Mouse (Mus musculus): ENCODE results near the gene Coasy. TPM values are rescaled to one million over a fixed set of nuclear protein-coding genes. Genes with fewer than 3 reads are reported as not detected.

The Coasy gene
- polyA plus RNA-seq, 1 experiment from 2014 or later, result 45.3 TPM

DNA sequence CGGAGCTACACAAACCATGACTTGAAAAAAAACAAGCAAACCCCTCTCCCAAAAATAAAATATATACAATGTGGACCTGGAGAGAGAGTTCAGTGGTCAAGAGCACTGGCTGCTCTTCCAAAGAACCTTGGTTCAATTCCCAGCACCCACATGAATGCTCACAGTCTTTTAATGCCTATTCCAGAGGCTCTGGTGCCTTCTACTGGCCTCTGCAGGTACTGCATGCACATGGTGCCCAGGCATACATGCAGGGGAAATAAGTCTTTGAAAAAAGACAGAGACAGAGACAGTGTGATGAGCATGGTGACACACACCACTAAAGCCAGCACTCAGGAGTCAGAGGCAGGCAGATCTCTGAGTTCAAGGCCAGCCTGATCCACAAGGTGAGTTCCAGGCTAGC is 28.4 kb upstream of the Coasy start:
- Histone ChIP-seq H3K4me3 (no peak overlapping the region), H3K36me3 (peaks cover 74% of the 10 kb centered on the region), H3K9me3 (replicated peaks) (no peaks in the 10 kb centered on the region), H3K27me3 (ENCODE audit: low read depth, poor library complexity, severe bottlenecking) (no peaks in the 10 kb centered on the region), H3K4me1 (peaks cover 6% of the 10 kb centered on the region; the same call in 1 of the 2 replicates), H3K27ac (no peak overlapping the region)
- no peak for DNase-seq (ENCODE audit: low spot score)
- 100% methylated on average over 1 of the region's 1 CpGs for WGBS

GRCm38 (mm10) chr11:101055418-101055817 is 26.9 kb upstream of the Coasy start:
- Histone ChIP-seq H3K27ac (no peak overlapping the region), H3K27me3 (ENCODE audit: low read depth, poor library complexity, severe bottlenecking) (no peaks in the 10 kb centered on the region), H3K36me3 (peaks cover 67% of the 10 kb centered on the region), H3K4me1 (peaks cover 12% of the 10 kb centered on the region; the same call in 1 of the 2 replicates), H3K9me3 (replicated peaks) (no peaks in the 10 kb centered on the region), H3K4me3 (no peak overlapping the region)
- no peak for DNase-seq (ENCODE audit: low spot score)
- WGBS, result 86% methylated on average over 14 of the region's 14 CpGs

GRCm38 (mm10) chr11:101056885-101057284 is 25.5 kb upstream of the Coasy start:
- H3K27ac ChIP-seq, result 0 out of 2 replicates have a peak overlapping the region, but pooled peaks have one; percentile 0
- no peak overlapping the region for H3K4me3 ChIP-seq
- H3K4me1 ChIP-seq, result peaks cover 12% of the 10 kb centered on the region; the same call in 1 of the 2 replicates

GRCm38 (mm10) chr11:101057860-101058259 is 24.5 kb upstream of the Coasy start:
- Histone ChIP-seq H3K4me1 (peaks cover 21% of the 10 kb centered on the region), H3K27me3 (ENCODE audit: low read depth, poor library complexity, severe bottlenecking) (no peaks in the 10 kb centered on the region), H3K36me3 (peaks cover 67% of the 10 kb centered on the region), H3K27ac (no peak overlapping the region), H3K4me3 (no peak overlapping the region), H3K9me3 (replicated peaks) (no peaks in the 10 kb centered on the region)
- peak; percentile 84 for DNase-seq (ENCODE audit: low spot score)
- WGBS, result 43% methylated on average over 5 of the region's 5 CpGs

More at GRCm38 (mm10) chr11:101056885-101057284, 25.5 kb upstream of the Coasy start:
- Histone ChIP-seq H3K9me3 (replicated peaks) (no peaks in the 10 kb centered on the region), H3K36me3 (peaks cover 67% of the 10 kb centered on the region), H3K27me3 (ENCODE audit: low read depth, poor library complexity, severe bottlenecking) (no peaks in the 10 kb centered on the region)
- WGBS, result 39% methylated on average over 8 of the region's 8 CpGs
- DNase-seq (ENCODE audit: low spot score), result no peak

DNA sequence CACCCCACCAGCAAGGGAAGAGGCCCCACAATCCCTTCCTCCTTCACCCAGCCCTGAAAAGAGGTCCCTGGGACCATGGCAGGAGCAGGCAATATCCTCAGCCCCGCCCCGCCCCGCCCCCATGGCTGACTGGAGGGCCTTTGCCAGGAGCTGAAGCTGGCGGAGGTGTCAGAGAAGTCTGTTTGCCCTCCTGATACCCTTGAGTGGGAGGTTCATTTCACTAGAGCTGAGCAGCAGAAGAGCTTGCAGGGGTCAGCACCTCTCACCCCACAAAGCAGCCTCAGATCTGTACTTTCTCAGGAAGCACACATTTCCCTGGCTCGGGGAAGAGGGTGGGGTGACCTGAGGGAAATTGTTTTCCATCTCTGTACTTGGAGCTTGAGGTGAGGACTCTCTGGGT is 23.6 kb upstream of the Coasy start:
- no peaks in the 10 kb centered on the region for H3K27me3 ChIP-seq (ENCODE audit: low read depth, poor library complexity, severe bottlenecking)
- peaks cover 63% of the 10 kb centered on the region for H3K36me3 ChIP-seq
- DNase-seq (ENCODE audit: low spot score), result no peak

GRCm38 (mm10) chr11:101059473-101059872 is 22.9 kb upstream of the Coasy start:
- Histone ChIP-seq H3K4me3 (no peak overlapping the region), H3K36me3 (peaks cover 61% of the 10 kb centered on the region), H3K27me3 (ENCODE audit: low read depth, poor library complexity, severe bottlenecking) (no peaks in the 10 kb centered on the region), H3K4me1 (peaks cover 37% of the 10 kb centered on the region), H3K9me3 (replicated peaks) (no peaks in the 10 kb centered on the region), H3K27ac (no peak overlapping the region)
- DNase-seq (ENCODE audit: low spot score), result no peak
- WGBS, result 90% methylated on average over 10 of the region's 10 CpGs

More for the DNA sequence above, 23.6 kb upstream of the Coasy start:
- Histone ChIP-seq H3K4me3 (no peak overlapping the region), H3K4me1 (peaks cover 30% of the 10 kb centered on the region), H3K27ac (no peak overlapping the region), H3K9me3 (replicated peaks) (no peaks in the 10 kb centered on the region)
- WGBS, result 66% methylated on average over 5 of the region's 5 CpGs

- H3K27me3 ChIP-seq (ENCODE audit: low read depth, poor library complexity, severe bottlenecking), result no peaks in the 10 kb centered on the region
- H3K27ac ChIP-seq, result peak overlapping the region; percentile 31
- peaks cover 39% of the 10 kb centered on the region for H3K4me1 ChIP-seq
- peaks cover 56% of the 10 kb centered on the region for H3K36me3 ChIP-seq
- no peaks in the 10 kb centered on the region for H3K9me3 ChIP-seq (replicated peaks)
- H3K4me3 ChIP-seq, result no peak overlapping the region
- 80% methylated on average over 8 of the region's 8 CpGs for WGBS
- DNase-seq (ENCODE audit: low spot score), result no peak
Observed at GRCm38 (mm10) chr11:101060126-101060525, 22.2 kb upstream of the Coasy start.

DNA sequence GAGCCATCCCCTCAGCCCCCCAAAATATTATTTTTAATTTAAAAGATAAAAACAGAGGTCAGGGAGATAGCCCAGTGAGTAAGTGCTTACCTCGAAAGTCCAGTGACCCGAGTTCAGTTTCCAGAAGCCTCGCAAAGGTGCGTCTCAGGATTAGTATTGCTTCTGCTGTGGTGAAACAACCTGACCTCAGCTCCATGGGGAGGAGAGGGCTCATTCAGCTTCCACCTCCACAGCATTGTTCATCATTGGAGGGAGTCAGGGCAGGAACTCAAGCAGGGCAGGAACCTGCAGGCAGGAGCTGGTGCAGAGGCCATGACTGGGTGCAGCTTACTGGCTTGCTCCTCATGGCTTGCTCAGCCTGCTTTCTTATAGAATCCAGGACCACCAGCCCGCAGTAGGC is 21.3 kb upstream of the Coasy start:
- no peak overlapping the region for H3K27ac ChIP-seq
- H3K4me3 ChIP-seq, result no peak overlapping the region
- peaks cover 39% of the 10 kb centered on the region for H3K4me1 ChIP-seq
- DNase-seq (ENCODE audit: low spot score), result no peak
- 81% methylated on average over 5 of the region's 5 CpGs for WGBS
- H3K36me3 ChIP-seq, result peaks cover 50% of the 10 kb centered on the region
- H3K9me3 ChIP-seq (replicated peaks), result no peaks in the 10 kb centered on the region
- no peaks in the 10 kb centered on the region for H3K27me3 ChIP-seq (ENCODE audit: low read depth, poor library complexity, severe bottlenecking)

DNA sequence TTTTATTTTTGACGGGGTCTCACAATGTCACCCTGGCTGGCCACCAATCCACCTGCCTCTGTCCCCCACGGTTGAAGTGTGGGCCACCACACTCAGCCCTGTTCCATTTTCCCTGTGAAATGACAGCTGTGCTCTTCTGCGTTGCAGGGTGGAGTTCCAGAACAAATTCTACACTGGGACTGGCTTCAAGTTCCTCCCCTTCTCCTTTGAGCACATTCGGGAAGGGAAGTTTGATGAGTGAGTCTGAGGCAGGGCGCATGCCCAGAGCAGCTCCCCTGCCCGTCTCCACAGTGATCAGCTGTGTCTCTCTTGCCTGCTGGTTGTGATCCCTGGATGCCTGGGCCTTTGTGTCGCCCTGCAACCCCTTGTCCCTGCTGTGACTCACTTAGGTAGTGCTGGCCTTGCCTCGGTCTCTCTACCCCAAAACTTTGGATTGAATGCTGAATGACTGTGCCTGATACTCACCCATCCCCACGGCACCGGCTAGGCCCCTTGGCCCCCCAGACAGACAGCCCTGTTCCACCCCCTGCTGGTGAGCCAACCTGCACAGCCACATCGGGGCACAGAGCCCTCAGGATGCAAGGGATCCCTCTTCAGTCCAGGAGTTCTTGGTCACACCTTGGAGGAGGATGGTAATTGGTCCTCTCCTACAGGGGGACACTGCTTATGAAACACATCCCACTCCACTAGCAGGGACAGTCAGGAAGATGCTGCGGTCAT is 20.0 kb upstream of the Coasy start:
- 0 out of 2 replicates have a peak, but pooled peaks cover 3% of the 10 kb centered on the region for H3K27me3 ChIP-seq (ENCODE audit: low read depth, poor library complexity, severe bottlenecking)
- H3K4me1 ChIP-seq, result peaks cover 45% of the 10 kb centered on the region
- peaks cover 44% of the 10 kb centered on the region for H3K36me3 ChIP-seq

GRCm38 (mm10) chr11:101062971-101063675 is 19.2 kb upstream of the Coasy start:
- Histone ChIP-seq H3K27me3 (ENCODE audit: low read depth, poor library complexity, severe bottlenecking) (peaks cover 8% of the 10 kb centered on the region), H3K9me3 (replicated peaks) (no peaks in the 10 kb centered on the region), H3K4me1 (peaks cover 45% of the 10 kb centered on the region), H3K4me3 (peak overlapping the region; percentile 9), H3K27ac (peak overlapping the region; percentile 83), H3K36me3 (peaks cover 42% of the 10 kb centered on the region)
- WGBS, result 61% methylated on average over 14 of the region's 14 CpGs
- no peak for DNase-seq (ENCODE audit: low spot score)

More for the DNA sequence above, 20.0 kb upstream of the Coasy start:
- 89% methylated on average over 12 of the region's 12 CpGs for WGBS
- no peak for DNase-seq (ENCODE audit: low spot score)
- H3K27ac ChIP-seq, result peak overlapping the region; percentile 83; the same call in 1 of the 2 replicates
- no peaks in the 10 kb centered on the region for H3K9me3 ChIP-seq (replicated peaks)
- no peak overlapping the region for H3K4me3 ChIP-seq

- Histone ChIP-seq H3K27me3 (ENCODE audit: low read depth, poor library complexity, severe bottlenecking) (peaks cover 15% of the 10 kb centered on the region), H3K4me1 (peaks cover 40% of the 10 kb centered on the region), H3K27ac (peak overlapping the region; percentile 83), H3K36me3 (peaks cover 38% of the 10 kb centered on the region), H3K9me3 (replicated peaks) (no peaks in the 10 kb centered on the region), H3K4me3 (peak overlapping the region; percentile 9; the same call in 1 of the 2 replicates)
- no peak for DNase-seq (ENCODE audit: low spot score)
- WGBS, result 41% methylated on average over 12 of the region's 12 CpGs
Observed at GRCm38 (mm10) chr11:101063676-101064327, 18.6 kb upstream of the Coasy start.

DNA sequence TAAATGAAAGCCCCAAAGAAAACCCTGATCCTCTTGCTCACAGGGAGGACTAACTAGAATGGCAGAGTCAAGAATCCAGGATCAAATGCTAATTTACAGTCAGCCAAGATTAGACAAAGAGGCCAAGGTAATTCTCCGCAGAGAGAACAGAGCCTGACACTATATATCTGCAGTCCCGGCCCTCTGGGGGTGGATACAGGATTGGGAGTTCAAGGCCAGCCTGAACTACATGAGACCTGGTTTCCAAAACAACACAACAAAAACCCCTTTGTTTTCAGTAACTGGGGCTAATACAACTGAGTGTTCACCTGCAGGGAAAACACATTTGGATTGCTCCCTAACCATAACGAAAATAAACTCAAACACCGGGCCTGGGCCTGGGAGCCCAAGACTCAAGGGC is 17.9 kb upstream of the Coasy start:
- WGBS, result 87% methylated on average over 4 of the region's 4 CpGs
- Histone ChIP-seq H3K27ac (peak overlapping the region; percentile 83), H3K9me3 (replicated peaks) (no peaks in the 10 kb centered on the region), H3K4me3 (0 out of 2 replicates have a peak overlapping the region, but pooled peaks have one; percentile 9), H3K4me1 (peaks cover 34% of the 10 kb centered on the region), H3K27me3 (ENCODE audit: low read depth, poor library complexity, severe bottlenecking) (peaks cover 22% of the 10 kb centered on the region), H3K36me3 (peaks cover 36% of the 10 kb centered on the region)
- no peak for DNase-seq (ENCODE audit: low spot score)

Data from limb, embryonic 10.5 days (tissue).